Mouse (Mus musculus) embryo, embryonic 9.5 days (tissue): ENCODE data around the gene Mob1b.
"Not testable (repeated sequence)": the region's sequence is repeated elsewhere in the genome, so short reads cannot be mapped to it uniquely, and the experiment has no call there.

Experiments used
- DNase-seq: peaks from one replicate; pipeline ENCODE4 v3.0.0-alpha.2; 2017; ENCODE audit errors: extremely low spot score

The Mob1b gene

DNA sequence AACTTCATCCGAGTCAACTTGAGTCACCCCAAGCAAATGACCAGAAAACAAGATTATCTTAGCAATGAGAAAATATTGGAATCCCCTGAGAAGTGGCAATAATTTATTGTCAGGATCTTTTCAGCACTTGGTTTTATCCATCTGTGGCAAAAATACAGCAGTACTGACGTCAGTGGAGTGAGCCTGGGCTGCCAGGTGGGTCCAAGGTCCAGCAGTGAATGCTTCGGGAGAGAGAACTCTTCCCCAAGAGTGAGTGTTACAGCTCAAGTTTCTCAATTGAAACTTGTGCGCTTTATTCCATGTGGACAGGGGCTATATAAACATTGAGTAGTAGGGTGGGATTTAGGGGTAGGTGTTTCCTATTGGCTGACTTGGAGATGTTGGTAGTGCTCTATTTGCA is 18.6 kb upstream of the Mob1b start:
- DNase-seq, result no peak

DNA sequence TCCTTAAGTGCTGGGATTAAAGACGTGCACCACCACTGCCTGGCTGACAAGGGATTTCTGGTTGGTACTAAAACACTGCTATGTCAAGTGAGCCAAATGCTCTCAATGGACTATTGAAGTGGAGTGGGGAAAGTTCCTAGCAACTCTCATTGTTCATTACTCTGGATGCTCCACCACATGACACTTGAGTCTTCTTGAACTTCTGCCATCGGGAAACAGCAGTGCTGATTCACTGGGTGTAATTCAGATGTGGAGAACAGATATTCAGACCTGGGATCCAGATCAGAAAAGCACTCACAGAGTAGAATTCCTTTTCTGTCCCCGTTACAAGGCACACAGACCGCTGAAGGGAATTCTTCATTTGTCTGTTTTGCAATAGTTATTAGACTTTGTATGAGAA is 17.1 kb upstream of the Mob1b start:
- DNase-seq, result no peak

DNA sequence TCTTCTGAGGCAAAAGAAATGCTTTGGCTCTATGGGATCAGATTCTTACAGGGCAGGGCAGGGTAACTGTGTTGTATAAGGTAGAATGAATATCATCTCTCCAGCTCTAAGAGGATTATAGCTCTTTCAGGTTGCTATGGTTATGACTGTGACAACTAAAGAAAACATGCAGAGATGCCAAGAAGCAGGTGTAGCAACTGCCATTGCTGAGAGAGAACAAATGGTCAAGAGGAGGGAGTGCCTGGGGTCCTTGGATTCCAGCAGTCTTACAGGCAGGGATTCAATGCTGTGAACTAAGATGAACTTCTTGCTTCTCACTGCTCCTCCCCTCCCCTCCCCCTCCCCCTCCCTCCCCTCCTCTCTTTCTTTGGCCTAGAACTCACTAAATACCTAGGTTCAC is 9.5 kb upstream of the Mob1b start:
- DNase-seq, result peak; percentile 24

- DNase-seq, result peak; percentile 41
Observed at GRCm38 (mm10) chr5:88711618-88712224, 8.9 kb upstream of the Mob1b start.

DNA sequence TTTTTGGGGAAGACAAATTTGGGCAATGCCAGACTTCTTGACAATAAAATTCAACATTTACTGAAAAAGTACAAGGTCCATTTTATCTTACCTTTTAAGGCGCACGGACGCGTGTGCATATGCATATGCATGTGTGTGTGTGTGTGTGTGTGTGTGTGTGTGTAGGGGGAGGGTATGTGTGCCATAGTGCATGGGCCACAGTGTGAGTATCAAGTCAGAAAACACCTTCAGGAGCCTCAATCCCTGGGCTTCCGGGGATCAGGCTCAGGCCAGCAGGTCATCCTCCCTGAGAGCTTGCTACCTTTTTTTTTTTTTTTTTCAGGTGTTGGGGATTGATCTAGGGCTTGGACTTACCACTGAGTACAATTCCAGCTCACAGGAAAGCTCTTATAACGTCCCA is 8.3 kb upstream of the Mob1b start:
- DNase-seq, result no peak

- DNase-seq, result no peak
Observed at GRCm38 (mm10) chr5:88716983-88717382, 3.7 kb upstream of the Mob1b start.

- no peak for DNase-seq
Observed at GRCm38 (mm10) chr5:88721003-88721475, 384 bp downstream of the Mob1b start.

DNA sequence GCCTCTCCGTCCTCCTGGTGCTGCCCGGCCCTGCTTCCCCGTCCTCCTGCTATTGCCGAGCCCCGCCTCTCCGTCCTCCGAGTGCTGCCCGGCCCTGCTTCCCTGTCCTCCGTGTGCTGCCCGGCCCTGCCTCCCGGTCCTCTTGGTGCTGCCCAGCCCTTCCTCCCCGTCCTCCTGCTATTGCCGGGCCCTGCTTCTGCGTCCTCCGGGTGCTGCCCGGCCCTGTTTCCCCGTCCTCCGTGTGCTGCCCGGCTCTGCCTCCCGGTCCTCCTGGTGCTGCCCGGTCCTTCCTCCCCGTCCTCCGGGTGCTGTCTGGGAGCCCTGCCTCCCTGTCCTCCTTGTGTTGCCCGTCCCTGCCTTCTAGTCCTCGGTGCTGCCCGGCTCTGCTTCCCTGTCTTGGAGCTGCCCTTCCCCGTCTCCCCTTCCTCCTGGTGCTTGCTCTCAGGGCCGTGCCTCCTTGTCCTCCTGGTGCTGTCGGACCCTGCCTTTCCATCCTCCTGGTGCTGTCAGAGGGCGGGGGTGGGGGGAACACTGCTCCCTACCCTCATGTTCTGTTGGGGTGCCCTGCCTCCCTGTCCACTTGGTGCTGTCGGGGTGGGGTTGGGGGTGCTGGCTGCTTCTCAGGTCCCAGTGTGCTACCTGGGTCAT is 1.0 kb downstream of the Mob1b start:
- DNase-seq, result peak; percentile 24

DNA sequence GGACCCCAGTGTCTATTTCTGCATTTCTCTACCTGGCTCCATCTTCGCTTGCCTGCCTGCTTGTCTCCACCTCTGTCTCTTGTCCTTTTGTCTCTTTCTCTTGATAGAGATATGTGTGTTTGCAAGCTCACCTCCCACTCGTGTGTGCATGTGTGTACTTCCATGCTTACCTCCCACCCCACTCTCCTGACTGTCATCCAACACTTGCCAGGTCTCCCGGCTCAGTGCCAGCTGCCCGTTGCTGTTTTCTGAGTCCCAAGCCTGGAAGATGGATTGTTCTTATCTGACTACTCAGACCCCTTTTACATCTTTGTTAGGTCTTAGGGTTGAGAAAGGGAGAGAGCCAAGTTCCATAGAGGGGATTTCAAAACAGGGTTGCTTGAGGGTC is 1.6 kb downstream of the Mob1b start:
- no peak for DNase-seq

- no peak for DNase-seq
Observed at GRCm38 (mm10) chr5:88724030-88724429, 3.4 kb downstream of the Mob1b start.

GRCm38 (mm10) chr5:88727593-88728144 is 7.0 kb downstream of the Mob1b start:
- no peak for DNase-seq

- DNase-seq, result no peak
Observed at GRCm38 (mm10) chr5:88734786-88735185, 14.1 kb downstream of the Mob1b start.

DNA sequence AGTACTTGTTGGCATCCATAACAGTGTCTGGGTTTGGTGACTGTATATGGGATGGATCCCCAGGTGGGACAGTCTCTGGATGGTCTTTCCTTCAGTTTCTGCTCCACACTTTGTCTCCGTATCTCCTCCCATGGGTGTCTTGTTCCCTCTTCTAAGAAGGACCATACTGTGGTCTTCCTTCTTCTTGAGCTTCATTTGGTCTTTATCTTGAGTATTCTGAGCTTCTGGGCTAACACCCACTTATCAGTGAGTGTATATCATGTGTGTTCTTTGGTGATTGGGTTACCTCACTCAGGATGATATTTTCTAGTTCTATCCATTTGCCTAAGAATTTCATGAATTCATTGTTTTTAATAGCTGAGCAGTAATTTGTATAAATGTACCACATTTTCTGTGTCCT is 20.4 kb downstream of the Mob1b start:
- DNase-seq, result not testable (repeated sequence)

DNA sequence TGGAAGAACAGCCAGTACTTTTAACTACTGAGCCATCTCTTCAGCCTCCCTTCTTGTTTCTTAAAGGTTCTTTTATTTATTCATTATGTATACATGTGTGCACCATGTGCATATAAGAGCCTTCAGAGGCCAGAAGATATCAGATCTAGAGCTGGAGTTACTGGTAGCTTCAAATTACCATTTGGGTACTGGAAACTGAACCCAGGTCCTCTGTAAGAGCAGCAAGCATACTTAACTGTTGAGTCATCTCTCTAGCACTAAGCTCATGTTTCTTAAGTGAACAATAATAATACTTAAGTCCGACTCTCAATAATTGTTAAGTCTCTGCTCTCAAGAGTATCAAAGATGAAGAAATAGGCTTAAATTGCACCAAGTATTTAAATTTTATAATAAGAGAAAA is 27.1 kb downstream of the Mob1b start:
- no peak for DNase-seq

- no peak for DNase-seq
Observed at GRCm38 (mm10) chr5:88753199-88753598, 32.5 kb downstream of the Mob1b start.

DNA sequence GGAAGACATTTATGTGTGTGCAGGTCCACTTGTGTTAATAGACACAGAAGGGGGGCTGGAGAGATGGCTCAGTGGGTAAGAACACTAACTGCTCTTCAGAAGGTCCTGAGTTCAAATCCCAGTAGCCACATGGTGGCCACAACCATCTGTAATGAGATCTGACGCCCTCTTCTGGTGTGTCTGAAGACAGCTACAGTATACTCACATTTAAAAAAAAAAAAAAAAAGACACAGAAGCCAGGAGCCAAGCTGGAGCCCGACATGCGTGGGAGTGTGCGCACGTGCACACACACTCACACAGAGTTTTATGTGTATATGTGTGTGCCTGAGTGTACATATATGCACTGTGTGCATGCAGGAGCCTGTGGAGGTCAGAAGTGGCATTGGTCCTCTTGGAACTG is 42.0 kb downstream of the Mob1b start:
- no peak for DNase-seq

- DNase-seq, result no peak
Observed at GRCm38 (mm10) chr5:88764430-88764986, 43.9 kb downstream of the Mob1b start.

DNA sequence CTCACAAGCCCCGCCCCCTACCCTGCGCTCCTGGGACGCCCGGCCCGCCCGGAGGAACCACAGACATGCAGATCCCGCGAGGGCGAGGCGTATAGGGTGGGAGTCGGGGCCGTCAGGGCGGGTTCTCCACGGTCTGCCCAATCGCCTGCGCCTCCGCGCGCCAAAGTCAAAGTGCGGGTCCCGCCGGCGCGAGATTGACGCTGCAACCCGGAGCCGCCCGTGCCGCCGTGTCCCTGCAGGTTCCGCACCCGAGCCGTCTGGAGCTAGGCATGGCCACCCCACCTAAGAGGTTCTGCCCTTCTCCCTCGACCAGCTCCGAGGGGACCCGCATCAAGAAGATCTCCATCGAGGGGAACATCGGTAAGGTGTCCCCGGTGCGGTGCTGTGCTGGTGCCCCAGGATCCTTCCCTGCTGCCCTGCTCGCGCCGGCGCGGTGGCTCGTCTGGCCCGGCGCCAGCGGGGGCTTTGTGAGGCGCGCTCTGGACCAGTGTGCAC is 44.4 kb downstream of the Mob1b start, which contains the start of gene Dck:
Gene Dck, plus strand, starts transcription at position 10 of the 495 bp plus-strand sequence.
- peak; percentile 100 for DNase-seq

DNA sequence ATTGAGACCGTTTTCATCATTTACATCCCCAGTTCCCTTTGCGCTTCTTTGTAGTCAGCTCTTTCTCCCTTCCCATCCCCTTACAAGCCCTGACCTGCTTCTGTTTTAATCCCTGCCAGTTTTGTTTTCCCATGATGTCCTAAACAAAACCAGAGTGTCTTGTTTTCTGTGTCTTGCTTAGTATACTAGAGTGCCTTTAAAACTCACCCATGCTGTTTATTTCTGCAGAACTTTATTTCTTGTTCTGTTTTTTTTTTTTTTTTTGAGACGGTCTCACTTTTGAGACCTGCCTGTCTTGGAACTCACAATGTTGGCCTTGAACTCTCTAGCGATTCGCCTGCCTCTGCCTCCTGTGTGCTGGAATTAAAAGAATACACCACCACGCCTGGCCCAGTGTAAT is 44.9 kb downstream of the Mob1b start:
- no peak for DNase-seq

DNA sequence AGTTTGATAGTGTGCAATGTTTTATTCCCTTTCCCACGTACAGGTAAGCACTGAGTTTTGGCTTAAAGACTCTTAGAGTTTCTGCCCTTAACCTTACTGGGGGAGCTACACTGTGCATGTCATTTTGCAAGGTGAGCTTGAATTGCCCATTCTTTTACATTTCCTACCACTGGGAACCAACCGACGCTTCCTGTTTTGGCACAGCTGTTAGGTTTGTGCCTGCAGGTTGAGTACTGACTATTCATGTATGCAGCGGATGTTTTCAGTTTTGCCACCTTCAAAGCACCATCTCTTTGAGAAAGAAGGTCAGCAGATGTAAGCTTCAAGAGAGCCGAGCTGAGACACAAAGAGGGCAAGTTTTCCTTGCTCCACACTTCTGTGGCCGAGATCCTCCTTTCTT is 45.5 kb downstream of the Mob1b start:
- no peak for DNase-seq

GRCm38 (mm10) chr5:88766863-88767262 is 46.2 kb downstream of the Mob1b start:
- DNase-seq, result no peak

- DNase-seq, result no peak
Observed at GRCm38 (mm10) chr5:88768201-88768600, 47.5 kb downstream of the Mob1b start.
